Mouse (Mus musculus) embryonic fibroblast, embryonic 13.5 days (primary cell): ENCODE measurements around the gene Cyb5d1.

Experiments
- CTCF ChIP-seq: IDR thresholded peaks from 2 replicates; pipeline ENCODE4 v1.5.1; 2011; ENCODE audit warnings: mild to moderate bottlenecking, control low read depth, low read length, moderate library complexity, borderline replicate concordance; ENCODE audit not compliant: insufficient read depth
- POLR2A ChIP-seq: IDR thresholded peaks from 2 replicates; pipeline ENCODE4 v1.6.1; 2011; ENCODE audit warnings: low read depth, mild to moderate bottlenecking, control low read depth, low read length, moderate library complexity

DNA sequence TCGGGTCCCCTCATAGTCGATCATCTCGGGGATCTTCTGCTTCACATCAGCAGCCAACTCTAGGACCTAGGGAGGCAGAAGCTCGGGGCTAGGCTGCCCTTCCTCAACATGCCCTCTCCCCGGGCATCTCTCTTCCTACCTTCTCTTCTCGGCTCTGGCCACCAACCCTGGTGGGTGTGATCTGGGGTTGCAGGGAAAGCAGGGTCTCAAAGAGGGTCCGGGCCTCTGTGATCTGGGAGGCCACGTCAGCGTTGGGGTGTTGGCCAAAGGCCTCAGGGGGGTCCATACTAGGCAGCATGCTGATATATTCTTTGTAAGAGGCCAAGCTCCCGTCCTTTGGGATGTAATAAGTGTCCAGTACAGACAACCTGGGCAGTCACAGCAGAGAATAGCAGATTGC lies 27.4 kb upstream of the Cyb5d1 start:
- no peak for TF ChIP-seq POLR2A
- TF ChIP-seq CTCF: no peak
